Mouse (Mus musculus) stomach, embryonic 14.5 days (tissue): ENCODE measurements around the gene Cyb5b. TPM values are rescaled to one million over a fixed set of nuclear protein-coding genes. Genes with fewer than 3 reads are reported as not detected.

Experiments used
- ATAC-seq: fragments of 200-750 bp; cut with Nextera tagmentation; 2 replicates; pipeline ENCODE4 v1.8.0; 2017; ENCODE audit warnings: low read depth, moderate TSS enrichment; ENCODE audit not compliant: insufficient number of reproducible peaks, insufficient read depth, low FRiP score
- H3K27ac ChIP-seq: fragments of 300-500 bp; sonication (generic); 2 replicates; pipeline ENCODE4 v1.5.1; 2014; ENCODE audit warnings: mild to moderate bottlenecking, low read length, moderate library complexity, mixed read lengths
- H3K27me3 ChIP-seq: fragments of 300-500 bp; sonication (generic); 2 replicates; pipeline ENCODE4 v1.6.1; 2014; ENCODE audit warnings: low read length, control low read depth, mixed read lengths; ENCODE audit not compliant: control insufficient read depth, insufficient read depth
- H3K36me3 ChIP-seq: fragments of 300-500 bp; sonication (generic); 2 replicates; pipeline ENCODE4 v1.6.1; 2014; ENCODE audit warnings: mild to moderate bottlenecking, control low read depth, low read length, moderate library complexity, mixed read lengths; ENCODE audit not compliant: control insufficient read depth, insufficient read depth
- H3K4me1 ChIP-seq: fragments of 300-500 bp; sonication (generic); 2 replicates; pipeline ENCODE4 v1.6.1; 2014; ENCODE audit warnings: low read length, control low read depth, mixed read lengths; ENCODE audit not compliant: control insufficient read depth, insufficient read depth
- H3K4me2 ChIP-seq: fragments of 300-500 bp; sonication (generic); replicated peaks from 2 replicates; pipeline ENCODE4 v1.6.1; 2014; ENCODE audit warnings: low read depth, low read length, control low read depth
- H3K4me3 ChIP-seq: fragments of 300-500 bp; sonication (generic); 2 replicates; pipeline ENCODE4 v1.5.1; 2014; ENCODE audit warnings: low read depth, low read length, control low read depth
- H3K9ac ChIP-seq: fragments of 300-500 bp; sonication (generic); replicated peaks from 2 replicates; pipeline ENCODE4 v1.6.1; 2014; ENCODE audit warnings: low read depth, mild to moderate bottlenecking, control low read depth, low read length, moderate library complexity, mixed read lengths
- H3K9me3 ChIP-seq: fragments of 300-500 bp; sonication (generic); 2 replicates; pipeline ENCODE4 v1.6.1; 2016; ENCODE audit warnings: low read depth, low read length, control low read depth; ENCODE audit not compliant: control insufficient read depth
- WGBS: fragments of 180-500 bp; shearing (Covaris S2); extraction: QIAGEN DNeasy Blood & Tissue Kit; methylation state at CpG from one replicate; pipeline ENCODE4 v1.1.7; 2014; 5-methylcytosine and 5-hydroxymethylcytosine counted together
- polyA plus RNA-seq: library from polyadenylated mRNA; unstranded; fragments of >200 nt; fragmentation: Nextera tagmentation; extraction: Ambion mirVana; gene quantifications from 2 replicates; pipeline ENCODE4 v1.2.1, GENCODE M21; 2014

Gene Cyb5b
- polyA plus RNA-seq, 1 experiment from 2014 or later: 89.6 TPM

- Histone ChIP-seq H3K27ac (no peak overlapping the region), H3K4me1 (peaks cover 6% of the 10 kb centered on the region; the same call in 1 of the 2 replicates), H3K36me3 (no peaks in the 10 kb centered on the region), H3K4me2 (no peak overlapping the region), H3K27me3 (no peaks in the 10 kb centered on the region), H3K9me3 (no peaks in the 10 kb centered on the region), H3K9ac (no peak overlapping the region), H3K4me3 (no peak overlapping the region)
- 49% methylated on average over 8 of the region's 8 CpGs for WGBS
- ATAC-seq: no peak
Observed at GRCm38 (mm10) chr8:107136003-107136612, 14.3 kb upstream of the Cyb5b start.

- H3K4me3 ChIP-seq: no peak overlapping the region
- H3K9me3 ChIP-seq: no peaks in the 10 kb centered on the region
- no peak overlapping the region for H3K27ac ChIP-seq
- H3K36me3 ChIP-seq: no peaks in the 10 kb centered on the region
- no peak overlapping the region for H3K9ac ChIP-seq
- H3K4me1 ChIP-seq: peaks cover 6% of the 10 kb centered on the region; the same call in 1 of the 2 replicates
- ATAC-seq: no peak
- H3K4me2 ChIP-seq: no peak overlapping the region
- H3K27me3 ChIP-seq: no peaks in the 10 kb centered on the region
- WGBS: 88% methylated on average over 6 of the region's 6 CpGs
Observed at GRCm38 (mm10) chr8:107137591-107137990, 12.8 kb upstream of the Cyb5b start.

GRCm38 (mm10) chr8:107138338-107138737 is 12.1 kb upstream of the Cyb5b start:
- WGBS: 76% methylated on average over 5 of the region's 5 CpGs
- Histone ChIP-seq H3K4me2 (no peak overlapping the region), H3K27me3 (no peaks in the 10 kb centered on the region), H3K9ac (no peak overlapping the region), H3K9me3 (no peaks in the 10 kb centered on the region), H3K4me3 (no peak overlapping the region), H3K27ac (no peak overlapping the region), H3K4me1 (peaks cover 4% of the 10 kb centered on the region; the same call in 1 of the 2 replicates), H3K36me3 (no peaks in the 10 kb centered on the region)
- no peak for ATAC-seq

- H3K4me3 ChIP-seq: no peak overlapping the region
- WGBS: 58% methylated on average over 13 of the region's 13 CpGs
- H3K27ac ChIP-seq: no peak overlapping the region
- no peak overlapping the region for H3K4me2 ChIP-seq
- ATAC-seq: peak; percentile 61; the same call in 1 of the 2 replicates
- no peaks in the 10 kb centered on the region for H3K36me3 ChIP-seq
- H3K9me3 ChIP-seq: no peaks in the 10 kb centered on the region
- H3K9ac ChIP-seq: no peak overlapping the region
- H3K27me3 ChIP-seq: no peaks in the 10 kb centered on the region
- H3K4me1 ChIP-seq: peaks cover 4% of the 10 kb centered on the region; the same call in 1 of the 2 replicates
Observed at GRCm38 (mm10) chr8:107139704-107140470, 10.6 kb upstream of the Cyb5b start.

GRCm38 (mm10) chr8:107142539-107142938 is 7.9 kb upstream of the Cyb5b start:
- H3K27ac ChIP-seq: no peak overlapping the region
- H3K36me3 ChIP-seq: no peaks in the 10 kb centered on the region
- no peak overlapping the region for H3K4me3 ChIP-seq
- H3K4me2 ChIP-seq: no peak overlapping the region
- no peaks in the 10 kb centered on the region for H3K27me3 ChIP-seq
- no peaks in the 10 kb centered on the region for H3K9me3 ChIP-seq
- H3K9ac ChIP-seq: no peak overlapping the region
- peaks cover 4% of the 10 kb centered on the region; the same call in 1 of the 2 replicates for H3K4me1 ChIP-seq
- WGBS: 55% methylated on average over 4 of the region's 4 CpGs
- ATAC-seq: no peak

GRCm38 (mm10) chr8:107143501-107143900 is 6.9 kb upstream of the Cyb5b start:
- no peak for ATAC-seq
- H3K9ac ChIP-seq: no peak overlapping the region
- H3K9me3 ChIP-seq: no peaks in the 10 kb centered on the region
- 51% methylated on average over 4 of the region's 4 CpGs for whole genome bisulfite sequencing
- no peak overlapping the region for H3K27ac ChIP-seq
- H3K4me1 ChIP-seq: peaks cover 4% of the 10 kb centered on the region; the same call in 1 of the 2 replicates
- H3K4me2 ChIP-seq: no peak overlapping the region
- no peak overlapping the region for H3K4me3 ChIP-seq
- no peaks in the 10 kb centered on the region for H3K36me3 ChIP-seq
- no peaks in the 10 kb centered on the region for H3K27me3 ChIP-seq

GRCm38 (mm10) chr8:107146186-107146585 is 4.3 kb upstream of the Cyb5b start:
- Histone ChIP-seq H3K27ac (no peak overlapping the region), H3K27me3 (no peaks in the 10 kb centered on the region), H3K9ac (no peak overlapping the region), H3K4me3 (no peak overlapping the region), H3K36me3 (no peaks in the 10 kb centered on the region), H3K4me2 (no peak overlapping the region), H3K4me1 (peaks cover 1% of the 10 kb centered on the region; the same call in 1 of the 2 replicates), H3K9me3 (no peaks in the 10 kb centered on the region)
- ATAC-seq: no peak

- no peak for ATAC-seq
- peaks cover 6% of the 10 kb centered on the region for H3K36me3 ChIP-seq
- H3K4me2 ChIP-seq: no peak overlapping the region
- WGBS: 73% methylated on average over 5 of the region's 5 CpGs
- no peak overlapping the region for H3K27ac ChIP-seq
- H3K4me1 ChIP-seq: peaks cover 6% of the 10 kb centered on the region; the same call in 1 of the 2 replicates
- no peaks in the 10 kb centered on the region for H3K9me3 ChIP-seq
- H3K27me3 ChIP-seq: no peaks in the 10 kb centered on the region
- H3K9ac ChIP-seq: no peak overlapping the region
- H3K4me3 ChIP-seq: no peak overlapping the region
Observed at GRCm38 (mm10) chr8:107148802-107149201, 1.6 kb upstream of the Cyb5b start.
